Mouse (Mus musculus) regulatory T cell (primary cell): ENCODE results near the gene Pde4a.

Source experiments
- in situ Hi-C: fragments of 300-600 bp; cut with MboI, MseI; formaldehyde crosslinking; loops from one replicate; pipeline ENCODE4 v1.15.1; 2025; ENCODE audit warnings: high pct_unique_total_duplicates

Gene Pde4a

DNA sequence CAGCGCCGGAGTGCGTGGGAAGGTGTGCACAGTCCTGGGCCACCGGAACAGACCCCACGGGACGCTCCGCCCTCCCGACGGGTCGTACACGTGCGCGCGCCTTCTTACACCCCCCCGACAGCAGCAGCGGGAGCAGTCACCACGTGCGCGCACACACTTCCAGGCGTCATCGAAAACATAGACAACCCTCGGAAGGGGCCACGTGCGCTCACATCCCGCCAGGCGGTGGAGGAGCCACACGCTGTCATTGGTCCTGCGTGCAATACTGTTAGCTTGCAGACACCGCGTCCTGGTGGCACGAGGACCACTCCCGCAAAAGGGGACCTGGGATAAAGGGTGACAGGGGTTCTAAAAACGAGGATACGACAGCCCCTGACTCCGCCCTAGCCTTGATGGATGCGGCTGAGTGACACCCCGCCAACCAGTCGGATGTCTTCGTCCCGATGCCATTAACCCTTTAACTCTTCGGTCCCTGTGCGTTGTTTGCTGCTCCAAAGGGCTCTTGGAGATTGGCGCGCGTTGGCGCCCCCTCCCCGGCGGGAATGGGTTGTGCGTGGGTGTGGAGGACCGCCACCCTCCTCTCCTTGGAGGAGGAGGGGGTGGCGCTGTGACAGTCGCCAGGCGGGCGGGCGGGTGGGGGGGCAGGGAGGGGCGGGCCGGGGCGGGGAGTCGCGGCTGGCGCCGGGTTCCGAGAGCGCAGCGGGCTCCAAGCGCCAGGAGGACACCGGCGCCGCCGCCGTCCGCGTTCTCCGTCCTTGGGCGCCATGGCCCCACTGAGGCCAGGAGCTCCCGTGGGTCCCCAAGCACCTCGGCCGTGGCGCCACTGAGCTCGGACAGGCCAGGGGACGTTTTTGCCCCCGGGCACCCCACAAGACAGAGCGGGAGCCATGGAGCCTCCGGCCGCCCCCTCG lies at the start of gene Pde4a:
Gene Pde4a, plus strand, starts transcription at position 674 of the 911 bp plus-strand sequence.
- in situ Hi-C loops: no loop called here

DNA sequence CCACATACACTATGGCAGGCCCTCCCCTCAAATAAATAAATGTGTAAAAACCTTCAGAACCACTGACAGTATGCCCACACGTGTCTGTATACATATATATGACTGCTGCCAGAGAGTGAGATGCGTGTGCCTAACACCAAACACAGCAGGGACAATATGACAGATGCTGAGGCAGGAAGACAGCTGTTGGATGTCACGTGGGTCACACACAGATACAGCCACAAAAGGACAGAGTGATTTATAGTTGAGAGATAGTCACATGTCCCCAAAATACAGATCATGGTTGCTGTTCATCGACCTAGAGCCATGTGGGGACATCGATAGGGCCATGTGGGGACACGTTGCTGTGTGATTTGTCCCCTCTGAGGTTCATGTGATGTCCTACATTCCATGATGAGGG lies 48.4 kb upstream of the Pde4a start:
- in situ Hi-C loops: no loop called here

DNA sequence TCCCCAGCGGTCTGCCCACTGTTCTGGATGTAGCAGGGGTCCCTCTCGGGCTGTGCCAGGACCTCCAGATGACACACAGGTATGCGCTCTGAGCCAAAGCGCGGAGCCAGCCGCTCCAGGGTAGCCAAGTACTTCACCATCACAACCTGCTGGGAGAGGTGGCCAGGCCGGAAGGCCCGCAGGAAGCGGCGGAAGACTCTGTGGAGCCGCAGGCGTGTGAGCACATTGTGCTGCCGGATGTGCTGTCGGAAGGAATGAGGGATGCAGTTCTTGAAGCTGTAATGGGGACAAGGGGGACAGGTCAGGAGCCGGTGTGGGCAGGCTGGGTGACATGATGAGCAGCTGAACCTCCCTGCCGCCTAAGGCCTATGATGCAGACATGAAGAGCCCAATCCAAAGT lies 44.0 kb upstream of the Pde4a start:
- in situ Hi-C loops: no loop called here

DNA sequence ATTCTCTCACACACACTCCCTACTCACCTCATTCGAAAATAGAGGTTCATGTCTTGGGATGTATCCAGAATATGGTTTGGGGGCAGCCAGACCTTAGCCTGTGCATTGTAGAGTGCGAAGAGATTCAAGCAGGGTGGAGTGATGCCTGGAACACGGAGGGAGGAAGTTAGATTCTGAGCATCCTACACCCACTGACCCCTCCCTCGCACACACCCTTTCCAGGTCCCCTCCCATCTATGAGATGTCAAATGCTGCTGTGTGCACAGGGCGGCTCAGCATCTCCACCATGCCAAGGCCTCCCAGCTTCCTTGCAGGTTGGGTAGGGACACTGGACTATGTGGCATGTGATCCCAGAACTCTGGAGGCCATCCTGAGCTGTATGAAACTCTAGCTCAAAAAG lies 40.7 kb upstream of the Pde4a start:
- in situ Hi-C loops: loop anchor here (5.0 kb wide), 1 partner anchor 33 kb away; the partner anchor contains the start of genes Gm38431 and Raver1

DNA sequence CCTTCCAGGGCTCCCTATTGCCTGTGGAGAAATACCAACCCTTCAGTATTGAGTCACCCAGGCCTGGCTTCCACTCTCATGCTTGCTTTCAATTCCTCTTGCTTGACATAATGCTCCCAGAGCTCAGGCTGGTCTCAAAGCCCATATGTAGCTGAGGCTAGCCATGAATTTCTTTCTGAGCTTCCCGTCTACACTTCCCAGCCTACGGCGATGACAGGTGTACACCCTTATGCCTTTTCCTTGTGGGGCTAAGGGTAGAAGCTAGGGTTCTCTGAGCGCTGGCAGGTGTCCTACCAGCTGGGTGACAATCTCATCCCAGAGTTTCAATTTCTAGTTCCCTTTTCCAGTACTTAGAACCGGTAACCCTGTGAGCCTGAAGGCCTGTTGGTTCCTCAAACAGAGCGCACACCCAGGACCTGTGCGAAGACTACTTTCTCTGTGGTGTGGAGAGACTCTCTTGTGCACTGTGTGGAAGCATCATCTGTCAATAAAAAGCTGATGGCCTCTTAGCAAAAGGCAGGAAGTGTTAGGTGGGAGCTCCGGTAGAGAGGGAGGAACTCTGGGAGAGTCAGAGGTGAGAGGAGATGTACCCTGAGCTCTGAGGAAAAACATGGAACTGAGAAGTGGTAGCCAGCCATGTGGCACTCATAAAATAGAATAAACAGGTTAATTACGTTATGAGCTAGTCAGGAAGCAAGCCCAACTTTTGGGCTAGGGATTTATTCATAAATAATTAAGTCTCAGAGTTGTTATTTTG lies 39.8 kb upstream of the Pde4a start:
- in situ Hi-C loops: loop anchor here (5.0 kb wide), 1 partner anchor 33 kb away; the partner anchor contains the start of genes Gm38431 and Raver1

DNA sequence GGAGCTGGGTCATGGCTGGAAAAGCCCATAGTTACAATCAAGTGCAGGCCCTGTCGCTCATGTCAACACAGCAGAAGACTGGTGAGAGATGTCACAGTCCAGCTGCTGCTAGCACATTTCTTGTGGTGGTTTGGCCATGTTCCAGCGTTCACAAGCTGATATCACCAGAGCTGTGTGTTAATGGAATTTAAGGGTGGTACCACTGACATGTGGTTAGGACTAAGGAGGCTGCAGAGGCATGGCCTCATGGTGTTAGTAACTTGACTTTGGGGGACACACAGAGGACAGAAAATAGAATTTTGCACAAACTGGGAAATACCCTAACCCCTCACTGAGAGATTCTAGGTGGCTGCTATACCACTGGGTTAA lies 39.3 kb upstream of the Pde4a start:
- in situ Hi-C loops: loop anchor here (5.0 kb wide), 1 partner anchor 34 kb away; the partner anchor contains the start of genes Gm38431 and Raver1

DNA sequence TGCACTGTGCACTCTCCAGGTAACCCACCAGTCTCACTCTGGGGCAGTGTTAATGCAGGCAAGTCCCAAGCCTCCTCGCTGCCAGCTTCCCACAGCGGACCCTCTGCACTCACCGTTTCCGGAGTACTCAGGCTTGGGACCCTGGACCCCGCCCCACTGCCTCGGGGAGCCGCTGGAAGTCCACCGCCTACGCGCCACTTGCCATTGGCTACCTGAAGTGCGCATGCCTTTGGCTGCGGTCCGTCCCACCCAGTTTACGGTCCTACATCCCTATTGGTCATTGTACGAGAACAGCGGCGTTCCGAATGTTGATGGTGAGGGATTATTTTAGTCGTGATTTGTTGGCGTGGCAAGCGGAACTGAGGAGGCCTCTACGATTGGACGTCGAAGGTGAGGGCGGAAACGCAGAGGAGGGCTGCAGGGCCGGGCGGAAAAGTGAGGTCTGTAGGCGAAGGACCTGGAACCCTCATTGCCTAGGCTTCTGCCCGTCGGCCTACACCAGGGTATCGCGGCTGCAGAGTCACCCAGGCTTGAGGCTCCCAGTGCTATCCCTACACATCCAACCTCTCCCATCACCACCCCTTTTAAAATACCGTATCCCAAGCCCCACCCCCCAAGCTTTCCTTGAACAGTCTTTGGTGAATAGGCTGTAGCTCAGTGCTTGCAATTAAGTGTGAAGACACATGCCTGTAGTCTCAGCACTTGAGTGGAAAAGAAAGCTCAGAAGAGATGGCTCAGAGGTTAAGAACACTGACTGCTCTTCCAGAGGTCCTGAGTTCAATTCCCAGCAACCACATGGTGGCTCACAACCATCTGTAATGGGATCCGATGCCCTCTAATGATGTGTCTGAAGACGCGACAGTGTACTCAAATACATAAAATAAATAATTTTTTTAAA lies 34.2 kb upstream of the Pde4a start, which contains the start of gene Tyk2:
Gene Tyk2, minus strand, starts transcription at position 185 of the 898 bp plus-strand sequence.
- in situ Hi-C loops: no loop called here

DNA sequence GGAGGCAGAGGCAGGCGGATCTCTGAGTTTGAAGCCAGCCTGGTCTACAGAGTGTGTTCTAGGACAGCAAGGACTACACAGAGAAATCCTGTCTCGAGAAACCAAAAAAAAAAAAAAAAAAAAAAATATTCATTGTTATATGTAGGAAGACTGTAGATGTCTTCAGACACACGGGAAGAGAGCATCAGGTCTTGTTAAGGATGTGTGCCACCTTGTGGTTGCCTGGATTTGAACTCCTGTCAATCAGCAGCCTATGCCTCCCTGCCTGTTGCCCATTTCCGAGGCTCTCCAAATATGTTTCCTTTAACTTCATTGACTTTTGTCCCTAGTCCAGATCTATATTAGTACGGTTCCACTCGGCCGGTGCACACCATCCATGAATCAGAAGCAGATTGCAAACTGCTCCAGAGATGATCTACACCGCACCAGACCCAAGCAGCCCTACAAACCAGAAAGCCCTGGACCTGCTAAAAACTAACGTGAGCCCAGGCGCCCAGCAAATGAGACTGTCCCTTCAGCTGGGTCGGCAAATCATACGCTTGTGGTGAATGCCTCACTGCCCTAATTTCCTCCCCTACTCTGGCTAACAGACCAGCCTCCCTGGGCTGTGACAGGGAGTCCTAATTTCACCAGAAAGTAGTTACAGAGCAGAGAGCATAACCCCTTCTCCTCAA lies 33.3 kb upstream of the Pde4a start:
- in situ Hi-C loops: no loop called here

DNA sequence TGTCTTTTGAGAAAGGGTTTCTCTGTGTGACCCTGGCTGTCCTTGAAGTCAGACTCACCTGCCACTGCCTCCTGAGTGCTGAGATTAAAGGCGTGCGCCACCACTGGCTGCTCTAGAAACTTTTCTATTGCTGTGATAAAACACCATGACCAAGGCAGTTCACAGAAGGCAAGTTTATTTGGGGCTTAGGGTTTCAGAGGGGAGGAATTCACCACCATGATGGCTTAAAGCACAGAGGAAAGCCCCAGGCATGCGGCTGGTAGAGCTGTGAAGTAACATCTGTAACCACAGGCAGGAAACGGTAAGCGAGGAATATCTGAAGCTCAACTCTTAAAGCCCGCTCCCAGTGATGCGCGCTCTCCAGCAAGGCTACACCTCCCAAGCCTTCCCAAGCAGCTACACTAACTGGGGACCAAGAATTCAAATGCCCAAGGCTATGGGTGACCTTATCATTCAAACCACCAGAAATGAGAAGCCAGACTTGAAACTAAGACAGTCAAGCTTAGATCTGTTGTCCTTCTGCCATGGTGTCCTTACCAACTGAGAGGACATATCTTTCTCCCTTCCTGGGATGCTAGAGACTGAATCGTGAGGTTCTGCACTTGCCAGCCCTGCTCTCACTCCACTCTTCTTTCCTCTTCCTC lies 32.3 kb upstream of the Pde4a start:
- in situ Hi-C loops: no loop called here

DNA sequence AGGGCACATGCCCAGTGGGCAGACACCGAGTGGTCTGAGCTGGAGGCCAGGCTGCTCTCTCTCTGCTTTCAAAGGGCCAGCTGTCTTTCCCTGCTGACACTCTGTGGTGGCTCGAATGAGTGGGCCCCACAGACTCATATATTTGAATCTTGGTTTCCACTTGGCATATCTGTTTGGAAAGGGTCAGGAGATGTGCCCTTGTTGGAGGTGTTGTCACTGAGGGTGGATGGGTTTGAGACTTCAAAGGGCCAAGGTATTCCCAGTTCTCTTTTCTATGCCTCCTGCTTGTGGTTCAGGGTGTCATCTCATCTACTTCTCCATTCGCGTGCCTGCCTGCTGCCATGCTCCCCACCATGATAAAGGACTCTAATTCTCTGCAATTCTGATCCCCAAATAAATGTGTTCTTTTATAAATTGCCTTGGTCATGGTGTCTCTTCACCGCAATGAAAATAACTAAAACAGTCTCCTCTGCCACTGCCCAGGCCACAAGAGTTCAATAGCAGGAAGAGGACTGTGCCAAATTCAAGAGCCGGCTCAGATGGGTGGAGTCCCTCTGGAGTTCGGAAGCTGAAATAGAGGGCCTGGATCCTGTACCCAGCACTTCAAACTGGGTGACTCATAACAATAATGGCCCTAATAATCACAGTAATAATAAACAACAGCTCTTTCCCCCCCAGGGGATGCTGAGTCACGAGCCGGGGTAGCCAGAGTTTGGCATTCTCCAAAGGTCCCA lies 30.8 kb upstream of the Pde4a start:
- in situ Hi-C loops: no loop called here

DNA sequence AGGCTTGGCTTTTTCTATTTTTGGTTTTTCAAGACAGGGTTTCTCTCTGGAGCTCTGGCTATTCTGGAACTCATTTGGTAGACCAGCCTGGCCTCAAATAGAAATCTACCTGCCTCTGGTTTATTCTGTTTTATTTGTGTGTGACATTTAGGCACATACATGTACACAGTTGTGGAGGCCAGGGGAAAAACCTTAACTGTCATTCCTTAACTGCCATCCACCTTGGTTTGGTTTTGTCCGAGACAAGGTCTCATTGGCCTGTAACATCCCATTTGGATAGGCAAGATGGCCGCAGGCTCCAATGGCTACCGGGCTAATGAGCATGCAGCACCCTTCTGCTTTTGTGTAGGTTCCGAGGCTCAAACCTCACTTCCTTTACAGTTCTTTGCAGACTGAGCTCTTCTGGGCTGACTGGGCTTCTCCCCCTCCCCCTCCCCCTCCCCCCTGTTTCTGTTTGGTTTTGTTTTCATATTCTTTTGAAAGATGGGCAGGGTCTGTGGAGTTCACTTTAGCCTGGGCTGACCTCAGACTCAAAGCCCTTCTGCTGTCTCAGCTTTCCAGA lies 30.1 kb upstream of the Pde4a start:
- in situ Hi-C loops: no loop called here

DNA sequence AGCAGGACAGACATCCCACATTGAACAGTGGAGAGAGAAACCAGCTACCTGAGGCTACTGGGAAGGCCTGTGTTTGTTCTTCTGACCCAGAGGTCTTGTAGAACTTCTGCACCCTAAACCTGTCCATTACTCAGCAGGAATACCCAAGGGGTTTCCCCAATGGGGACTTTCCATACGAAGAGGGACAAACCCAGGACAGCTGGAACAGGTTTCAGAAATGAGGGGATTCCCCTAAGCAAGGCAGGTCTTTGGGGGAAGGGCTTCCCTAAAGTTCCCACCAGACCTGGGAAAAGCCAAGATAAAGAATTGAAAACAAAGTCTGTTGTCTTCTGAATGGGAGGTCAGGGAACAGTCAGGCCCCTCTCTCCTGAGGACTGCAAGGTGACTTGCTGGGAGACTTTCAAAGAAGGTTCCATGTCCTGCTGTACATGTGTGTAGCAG lies 29.6 kb upstream of the Pde4a start:
- in situ Hi-C loops: no loop called here

DNA sequence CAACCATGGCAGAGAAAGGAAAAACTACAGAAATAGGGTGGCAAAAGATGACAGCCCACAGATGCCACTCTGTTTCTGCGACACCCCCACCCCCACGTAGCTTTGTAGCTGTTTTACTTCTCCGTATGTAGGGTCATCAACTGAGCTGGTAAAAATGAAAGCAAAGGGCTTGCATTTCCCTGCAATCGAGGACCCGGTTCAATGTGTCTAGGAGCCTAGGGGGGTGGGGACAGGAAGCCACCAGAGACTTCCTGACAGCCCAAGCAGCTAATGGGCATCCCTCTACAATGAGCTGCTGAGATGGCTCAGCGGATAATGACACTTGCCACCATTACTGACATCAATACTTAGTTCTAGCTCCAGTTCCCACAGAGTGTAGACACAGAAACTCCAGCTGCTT lies 29.1 kb upstream of the Pde4a start:
- in situ Hi-C loops: no loop called here

DNA sequence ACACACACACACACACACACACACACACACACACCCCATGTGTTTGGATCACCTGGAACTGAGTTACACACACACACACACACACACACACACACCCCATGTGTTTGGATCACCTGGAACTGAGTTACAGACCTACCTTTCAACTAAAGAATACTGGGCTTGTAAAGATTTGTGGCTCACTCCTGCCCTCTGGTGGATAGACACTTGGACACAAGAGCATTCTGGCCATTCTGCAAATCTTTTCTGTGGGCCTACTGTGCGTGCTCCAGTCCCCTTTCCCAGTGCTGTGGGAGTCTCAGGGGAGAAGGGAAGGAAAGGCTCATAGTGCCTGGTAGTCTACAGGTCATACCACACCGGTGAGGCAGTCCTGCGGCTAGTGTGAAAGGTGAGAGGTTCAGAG lies 28.3 kb upstream of the Pde4a start:
- in situ Hi-C loops: no loop called here

DNA sequence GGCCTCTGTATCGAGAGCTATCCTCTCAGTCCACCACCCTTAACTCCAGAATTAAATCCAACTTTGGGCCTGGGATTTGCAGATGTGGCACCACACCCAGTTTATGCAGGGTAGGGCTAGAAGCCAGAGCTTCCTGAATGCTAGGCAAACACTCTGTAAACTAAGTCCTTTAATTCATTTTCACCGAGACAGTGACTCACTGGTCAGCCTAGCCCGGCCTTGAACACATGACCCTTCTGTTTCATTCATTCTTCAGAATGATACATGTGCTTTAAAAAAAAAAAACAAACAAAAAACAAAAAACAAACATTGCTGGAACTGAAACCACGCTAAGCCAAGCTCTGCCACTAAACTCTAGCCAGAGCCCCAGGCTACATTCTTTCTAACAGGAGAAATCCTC lies 27.1 kb upstream of the Pde4a start:
- in situ Hi-C loops: no loop called here

DNA sequence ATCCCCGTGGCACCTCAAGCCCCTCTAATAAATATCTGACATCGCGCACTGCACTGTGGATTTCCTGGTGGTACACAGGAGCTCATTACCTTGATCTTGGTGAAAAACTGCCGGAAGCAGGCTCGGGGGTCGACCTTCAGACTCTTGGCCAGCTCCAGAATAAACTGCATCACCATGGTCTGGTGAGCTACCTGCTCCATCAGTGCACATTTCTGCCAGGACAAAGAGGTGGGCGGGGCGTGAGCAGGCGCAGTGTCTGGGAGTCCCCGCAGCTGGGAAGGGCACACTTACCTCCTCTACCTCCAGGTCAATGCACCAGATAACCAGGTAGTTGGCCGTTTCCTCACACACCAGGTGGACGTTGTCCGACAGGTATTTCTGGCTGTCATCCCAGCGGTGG lies 23.6 kb upstream of the Pde4a start:
- in situ Hi-C loops: no loop called here

DNA sequence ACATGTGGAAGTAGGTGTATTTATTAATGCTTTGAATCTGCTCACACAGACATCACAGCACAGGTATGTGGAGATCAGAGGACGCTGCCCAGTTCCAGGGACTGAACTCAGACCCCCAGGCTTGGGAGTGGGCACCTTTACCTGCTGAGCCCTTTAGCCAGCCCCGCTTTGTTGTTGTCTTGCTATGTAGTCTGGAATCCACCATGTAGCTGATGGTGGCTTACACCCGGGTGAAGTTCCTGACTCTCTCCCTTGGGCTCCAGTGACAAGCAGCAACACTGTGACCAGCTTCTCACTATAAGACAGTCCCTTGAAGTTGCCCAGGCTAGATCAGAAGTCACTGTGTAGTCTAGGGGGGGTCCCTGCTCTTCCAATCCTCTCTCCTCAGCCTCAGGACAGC lies 21.2 kb upstream of the Pde4a start:
- in situ Hi-C loops: no loop called here

DNA sequence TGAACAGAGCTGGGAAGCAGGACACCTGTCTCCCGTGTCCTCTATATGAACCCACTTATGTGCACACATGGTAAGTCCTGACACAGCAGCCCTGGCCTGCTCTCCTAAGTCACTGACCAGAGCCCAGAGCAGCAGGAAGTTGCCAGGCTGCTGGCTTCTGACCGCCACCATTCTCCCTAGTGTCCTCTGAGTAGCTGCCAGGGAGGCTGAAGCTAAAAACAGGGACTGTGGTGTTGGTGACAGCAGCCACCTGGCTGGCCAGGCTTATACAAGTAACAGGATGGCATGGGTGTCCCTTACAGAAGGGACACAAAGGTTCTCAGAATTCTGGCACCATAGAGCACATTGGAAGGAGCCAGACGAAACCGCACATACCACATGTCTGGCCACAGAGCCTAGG lies 20.1 kb upstream of the Pde4a start:
- in situ Hi-C loops: loop anchor here (5.0 kb wide), 1 partner anchor 113 kb away; the partner anchor contains the start of gene Icam5

DNA sequence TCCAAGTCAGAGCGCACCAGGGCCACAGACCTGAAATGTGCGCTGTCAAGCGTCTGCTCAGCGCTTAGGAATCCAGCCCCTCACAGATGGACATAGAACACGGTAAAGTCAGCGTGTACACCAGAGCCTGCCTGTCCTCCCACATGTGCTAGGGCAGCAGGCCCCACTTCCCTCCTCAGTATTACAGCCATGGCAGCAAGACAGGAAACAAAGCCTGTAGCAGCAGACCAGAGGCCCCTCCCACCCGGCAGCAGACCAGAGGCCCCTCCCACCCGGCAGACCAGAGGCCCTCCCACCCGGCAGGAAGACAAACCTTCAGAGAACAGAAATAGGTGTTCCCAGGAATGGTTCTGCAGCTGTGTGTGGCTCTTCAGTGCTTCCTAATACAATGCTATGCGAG lies 18.8 kb upstream of the Pde4a start:
- in situ Hi-C loops: loop anchor here (5.0 kb wide), 1 partner anchor 114 kb away; the partner anchor contains the start of gene Icam5
